Mouse (Mus musculus) testis, adult 10 weeks (tissue): ENCODE results near the gene Myef2. TPM values are rescaled to one million over a fixed set of nuclear protein-coding genes. Genes with fewer than 3 reads are reported as not detected.

Source experiments
- polyA plus RNA-seq: library from polyadenylated mRNA; stranded (reverse); fragments of 350-450 nt; fragmentation: Illumina TruSeq; extraction: RNeasy Lipid Tissue Mini Kit (QIAGEN cat#74804); gene quantifications from one replicate; pipeline ENCODE4 v1.2.3, GENCODE M21; 2014; ENCODE audit warnings: low read depth, low replicate concordance

Myef2 gene
- 161 TPM for polyA plus RNA-seq

GRCm38 (mm10) chr2:125123477-125123852 lies at the start of gene Myef2:
Gene Myef2 (minus strand): TSS chr2:125123661.

DNA sequence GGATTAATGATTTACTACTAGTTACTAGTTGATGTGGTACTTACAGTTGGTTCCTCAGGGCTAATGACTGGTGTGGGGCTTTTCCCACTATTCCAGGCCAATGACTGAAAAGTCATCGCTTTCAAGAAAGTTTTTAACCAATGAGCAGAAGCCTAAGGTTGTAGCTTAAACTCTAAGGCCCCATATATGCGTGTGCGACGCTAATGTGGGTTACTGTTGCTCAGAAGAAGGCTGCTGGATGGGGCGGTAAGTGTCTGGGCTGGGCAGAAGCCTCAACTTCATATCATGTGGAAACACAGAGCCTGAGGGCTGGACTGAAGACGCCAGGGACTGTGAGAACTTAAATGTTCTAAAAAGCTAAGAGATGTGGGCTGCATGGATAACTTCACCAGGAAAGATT lies 28.9 kb upstream of the Myef2 start, which contains the start of gene Slc12a1:
Gene Slc12a1 (plus strand): TSS at position 118 of the 400 bp plus-strand sequence.

GRCm38 (mm10) chr2:125135903-125136811 lies 12.7 kb upstream of the Myef2 start, which contains the start of gene Ctxn2:
Gene Ctxn2 (plus strand): TSS chr2:125136692.

DNA sequence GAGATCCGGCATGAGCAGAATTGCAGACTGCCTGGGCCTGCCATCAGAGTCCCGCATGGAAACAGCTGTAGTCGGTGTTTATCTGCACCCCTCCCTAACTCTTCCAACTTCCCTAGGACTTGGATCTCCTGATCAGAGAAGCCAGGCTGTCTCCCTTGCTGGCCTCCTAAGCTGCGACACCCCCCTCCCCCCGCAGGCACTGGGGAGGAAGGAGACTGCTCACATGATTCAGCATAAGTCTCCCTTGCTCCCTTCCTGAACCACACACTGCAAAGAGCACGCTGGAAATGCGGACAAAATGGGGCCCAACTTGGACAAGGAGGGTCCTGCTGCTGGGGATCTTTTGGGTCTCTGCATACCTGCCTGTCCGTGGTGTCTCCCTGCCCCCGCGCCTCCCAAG lies 55.6 kb downstream of the Myef2 start, which contains the start of gene Slc24a5:
Gene Slc24a5 (plus strand): TSS at position 231 of the 400 bp plus-strand sequence.

Other genes with a start within 250 kb of the Myef2 start
- gene Slc24a5, start 55.5 kb downstream of the Myef2 start, polyA plus RNA-seq: 0.38 TPM
- gene Ctxn2, start 13.0 kb upstream of the Myef2 start, polyA plus RNA-seq: 0.92 TPM
- 0.56 TPM for gene Slc12a1, start 28.8 kb upstream of the Myef2 start, polyA plus RNA-seq
- 47.1 TPM for gene Dut, start 123.5 kb upstream of the Myef2 start, polyA plus RNA-seq